Mouse (Mus musculus) hindbrain, embryonic 10.5 days (tissue): ENCODE measurements around the gene Heatr5a. TPM values are rescaled to one million over a fixed set of nuclear protein-coding genes. Genes with fewer than 3 reads are reported as not detected.

Experiments used
- DNase-seq: peaks from one replicate; pipeline ENCODE4 v3.0.0-alpha.2; 2017; ENCODE audit warnings: low spot score
- H3K27ac ChIP-seq: fragments of 300-500 bp; sonication (generic); 2 replicates; pipeline ENCODE4 v1.5.1; 2016; ENCODE audit warnings: mild to moderate bottlenecking, moderate library complexity
- H3K27me3 ChIP-seq: fragments of 300-500 bp; sonication (generic); 2 replicates; pipeline ENCODE4 v1.6.1; 2016; ENCODE audit warnings: mild to moderate bottlenecking; ENCODE audit not compliant: poor library complexity, insufficient read depth, severe bottlenecking
- H3K36me3 ChIP-seq: fragments of 300-500 bp; sonication (generic); 2 replicates; pipeline ENCODE4 v1.6.1; 2016; ENCODE audit warnings: mild to moderate bottlenecking, moderate library complexity
- H3K4me1 ChIP-seq: fragments of 300-500 bp; sonication (generic); replicated peaks from 2 replicates; pipeline ENCODE4 v1.6.1; 2016; ENCODE audit warnings: mild to moderate bottlenecking
- H3K4me3 ChIP-seq: fragments of 300-500 bp; sonication (generic); 2 replicates; pipeline ENCODE4 v1.5.1; 2016; ENCODE audit warnings: mild to moderate bottlenecking, moderate library complexity
- H3K9me3 ChIP-seq: fragments of 300-500 bp; sonication (generic); 2 replicates; pipeline ENCODE4 v1.6.1; 2016; ENCODE audit warnings: mild to moderate bottlenecking, moderate library complexity
- WGBS: fragments of 180-500 bp; shearing (Covaris S2); methylation state at CpG from one replicate; pipeline ENCODE4 v1.1.7; 2016; 5-methylcytosine and 5-hydroxymethylcytosine counted together
- polyA plus RNA-seq: library from polyadenylated mRNA; unstranded; fragments of >200 nt; fragmentation: Nextera tagmentation; extraction: Ambion mirVana; gene quantifications from 2 replicates; pipeline ENCODE4 v1.2.1, GENCODE M21; 2016

The Heatr5a gene
- polyA plus RNA-seq, 1 experiment from 2014 or later, result 10.1 TPM

DNA sequence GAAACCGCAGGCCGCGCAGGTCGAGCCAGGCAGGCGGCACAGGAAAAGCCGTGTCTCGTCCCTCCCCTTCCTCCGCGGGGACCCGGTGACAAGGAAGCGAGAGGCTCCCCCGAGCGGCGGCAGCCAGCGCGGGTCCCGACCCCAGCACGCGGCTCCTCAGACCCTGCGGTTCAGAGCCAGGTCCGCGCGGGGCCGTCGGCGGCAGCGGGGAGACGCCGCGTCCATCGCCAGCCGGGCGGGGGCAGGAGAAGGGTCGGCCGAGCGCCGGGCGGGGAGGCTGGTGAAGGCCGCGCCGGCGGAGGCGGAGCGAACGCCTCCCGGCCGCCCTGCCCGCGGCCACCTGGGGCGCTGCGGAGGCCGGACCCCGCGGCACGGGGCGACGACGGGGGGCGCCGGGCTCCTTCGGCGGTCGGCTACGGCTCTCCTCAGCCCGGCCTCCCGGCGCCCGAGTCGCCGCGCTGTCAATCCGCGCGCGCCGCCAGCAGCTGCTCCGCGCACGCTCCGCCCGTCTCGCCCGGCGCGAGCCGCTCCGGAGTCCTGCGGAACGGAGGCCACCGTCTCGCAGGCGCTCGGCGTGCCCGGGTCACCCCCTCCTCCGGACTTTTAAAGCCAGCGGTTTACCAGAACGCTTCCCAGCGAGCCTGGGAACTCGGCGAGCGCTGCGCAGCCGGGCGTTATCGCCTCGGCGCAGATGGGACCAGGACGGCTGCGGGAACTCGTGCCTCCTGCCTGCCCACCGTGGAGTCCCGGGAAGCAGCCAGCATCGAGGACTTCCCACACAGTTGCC, 141.6 kb downstream of the Heatr5a start, which contains the start of gene Hectd1:
TSS of gene Hectd1 (minus strand) at position 247 of the 787 bp plus-strand sequence.
- DNase-seq, result peak; percentile 87
- WGBS, result under 1% methylated on average over 114 of the region's 114 CpGs
- H3K4me1 ChIP-seq, result peaks cover 31% of the 10 kb centered on the region

DNA sequence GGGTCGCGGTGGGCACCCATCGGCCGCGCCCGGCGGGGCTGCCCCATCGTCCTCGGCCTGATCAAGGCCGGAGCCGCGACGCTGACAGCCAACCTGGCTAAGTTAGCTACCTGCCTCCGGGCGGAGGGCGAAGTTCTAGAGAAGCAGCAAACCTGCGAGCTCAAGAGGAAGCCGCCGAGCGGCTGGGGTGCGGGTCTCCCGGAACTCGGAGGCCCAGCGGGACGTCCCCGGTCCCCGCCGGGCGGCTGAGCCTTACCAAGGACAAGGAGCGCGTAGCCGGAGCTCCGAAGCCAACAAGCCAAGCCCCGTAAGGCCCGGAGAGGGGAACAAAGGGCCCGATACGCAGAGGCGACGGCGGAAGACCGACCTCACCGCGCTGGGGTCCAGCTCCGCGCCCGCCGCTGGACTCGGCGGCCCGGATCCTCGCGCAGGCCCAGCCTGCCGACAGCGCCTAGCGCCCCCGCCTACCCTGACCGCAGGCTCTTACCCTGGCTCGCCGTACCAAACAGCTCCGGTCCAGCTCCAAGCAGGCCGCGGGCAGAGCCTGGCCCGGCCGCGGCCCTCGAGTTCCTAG, 142.3 kb downstream of the Heatr5a start:
- Histone ChIP-seq H3K36me3 (peaks cover 29% of the 10 kb centered on the region), H3K27ac (peak overlapping the region; percentile 99), H3K4me1 (peaks cover 31% of the 10 kb centered on the region), H3K27me3 (peaks cover 13% of the 10 kb centered on the region), H3K9me3 (no peaks in the 10 kb centered on the region), H3K4me3 (peak overlapping the region; percentile 92)
- DNase-seq, result peak; percentile 72
- WGBS, result under 1% methylated on average over 66 of the region's 66 CpGs

More for the DNA sequence above, 141.6 kb downstream of the Heatr5a start, which contains the start of gene Hectd1:
- Histone ChIP-seq H3K27me3 (peaks cover 13% of the 10 kb centered on the region), H3K36me3 (peaks cover 23% of the 10 kb centered on the region), H3K9me3 (no peaks in the 10 kb centered on the region), H3K4me3 (peak within 1 kb of the TSS; percentile 92), H3K27ac (peak within 1 kb of the TSS; percentile 99)

DNA sequence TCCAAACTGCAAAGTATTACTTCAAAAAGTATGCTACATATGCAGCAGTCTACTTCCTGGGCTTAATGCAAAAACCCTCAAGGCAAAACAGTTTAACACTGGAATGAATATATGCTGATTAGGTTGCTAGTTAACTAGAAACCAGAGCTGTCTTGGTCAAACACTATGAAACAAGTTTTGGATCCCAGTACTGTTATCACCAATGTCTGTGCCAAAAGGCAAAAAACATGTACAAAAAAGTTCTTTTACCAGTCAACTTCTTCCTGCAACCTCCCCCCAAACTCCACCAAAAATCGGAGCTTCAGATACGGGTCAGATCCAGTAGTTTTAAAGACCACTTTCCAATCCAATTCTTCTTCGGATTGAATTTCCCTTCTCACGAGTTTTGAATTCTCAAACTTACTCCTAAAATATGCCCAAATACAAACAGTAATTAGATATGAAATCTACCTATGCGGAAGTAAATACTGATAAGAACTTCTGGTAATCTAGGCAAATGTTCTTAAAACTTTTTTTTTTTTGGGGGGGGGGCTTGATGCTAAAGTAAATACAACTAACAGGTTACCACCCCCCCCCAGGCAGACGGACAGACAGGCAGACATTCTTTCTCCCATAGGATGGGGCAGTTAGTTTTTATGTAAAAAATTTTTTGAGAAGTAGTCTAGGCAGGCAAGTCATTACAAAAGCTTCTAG, 143.0 kb downstream of the Heatr5a start:
- Histone ChIP-seq H3K36me3 (peaks cover 33% of the 10 kb centered on the region), H3K4me3 (peak overlapping the region; percentile 92), H3K4me1 (peaks cover 31% of the 10 kb centered on the region), H3K27me3 (peaks cover 13% of the 10 kb centered on the region), H3K9me3 (no peaks in the 10 kb centered on the region), H3K27ac (peak overlapping the region; percentile 99)
- 35% methylated on average over 6 of the region's 6 CpGs for WGBS
- DNase-seq, result no peak

Other genes starting within 250 kb of the Heatr5a start
- 28.1 and 31.1 TPM in 2 replicates for gene Hectd1, start 141.8 kb downstream of the Heatr5a start, polyA plus RNA-seq
- 24.3 and 25.9 TPM in 2 replicates for gene Dtd2, start 35.2 kb upstream of the Heatr5a start, polyA plus RNA-seq
- gene Gpr33, start 56.7 kb upstream of the Heatr5a start, polyA plus RNA-seq, result not detected in 2 replicates
- gene Nubpl, start 126.4 kb upstream of the Heatr5a start, polyA plus RNA-seq, result 10.1 and 15.5 TPM in 2 replicates